Mouse (Mus musculus): Measurements from ENCODE around the gene Slc7a11. TPM values are rescaled to one million over a fixed set of nuclear protein-coding genes. Genes with fewer than 3 reads are reported as not detected.

The Slc7a11 gene
- total RNA-seq, 4 experiments from 2014 or later: 0.11 TPM; not detected in 3

DNA sequence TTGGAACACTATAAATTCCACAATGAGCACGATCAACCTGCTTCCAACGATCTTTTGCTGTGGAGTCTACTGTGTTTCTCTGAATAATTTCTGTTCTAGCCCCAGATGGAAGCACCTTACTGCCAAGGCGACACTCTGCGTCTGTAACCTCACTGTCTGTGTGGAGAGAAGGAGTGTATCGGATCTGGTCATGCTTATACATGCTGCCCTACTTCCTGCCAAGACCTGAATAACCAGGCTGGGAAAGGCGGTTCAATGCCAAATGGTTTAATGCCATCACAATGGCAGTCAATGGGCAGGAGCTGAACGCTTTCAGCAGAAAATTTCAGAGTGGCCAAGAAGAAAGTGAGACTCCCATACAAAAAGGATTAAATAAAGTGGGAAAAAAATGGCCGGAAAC is 137.1 kb downstream of the Slc7a11 start:
- DNase-seq (ENCODE audit: low spot score): no peak

DNA sequence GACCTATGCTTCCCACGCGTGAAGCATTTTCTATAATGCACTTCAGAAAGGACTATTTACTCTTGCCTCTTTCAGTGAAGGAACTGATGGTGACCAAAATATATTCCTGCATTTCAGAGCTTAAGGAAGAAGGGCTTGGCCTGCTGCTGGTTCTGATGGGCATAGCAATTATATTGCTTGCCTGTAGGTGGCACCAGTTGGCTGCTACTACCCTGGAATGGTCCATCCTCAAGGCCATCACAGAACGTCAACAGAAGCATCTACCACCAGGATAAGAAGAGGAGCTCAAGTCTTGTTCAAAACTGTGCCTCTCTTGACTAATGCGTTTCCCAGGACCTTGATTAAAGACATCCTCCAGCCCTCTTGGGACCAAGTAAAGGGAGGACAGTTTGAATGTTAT is 139.3 kb downstream of the Slc7a11 start:
- DNase-seq (ENCODE audit: low spot score): peak; percentile 1

DNA sequence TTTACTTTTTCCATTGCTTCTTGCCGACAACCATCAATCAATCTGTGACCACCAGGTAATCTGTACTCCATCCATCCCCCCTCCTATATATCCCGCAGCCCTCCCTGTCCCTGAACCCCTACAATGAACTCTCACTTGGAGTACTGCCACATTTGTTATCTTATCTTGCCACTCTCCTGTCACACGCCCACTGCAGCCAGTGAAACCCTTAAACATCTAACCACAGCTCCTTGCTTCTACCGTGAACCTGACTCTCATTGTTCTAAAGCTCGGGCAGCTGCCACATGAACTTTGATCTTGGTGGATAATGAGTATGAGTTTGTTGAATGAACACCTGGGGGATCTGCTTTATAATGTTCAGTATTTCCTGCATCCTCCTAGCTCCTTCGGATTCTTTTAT is 140.8 kb downstream of the Slc7a11 start:
- no peak for DNase-seq (ENCODE audit: low spot score)

DNA sequence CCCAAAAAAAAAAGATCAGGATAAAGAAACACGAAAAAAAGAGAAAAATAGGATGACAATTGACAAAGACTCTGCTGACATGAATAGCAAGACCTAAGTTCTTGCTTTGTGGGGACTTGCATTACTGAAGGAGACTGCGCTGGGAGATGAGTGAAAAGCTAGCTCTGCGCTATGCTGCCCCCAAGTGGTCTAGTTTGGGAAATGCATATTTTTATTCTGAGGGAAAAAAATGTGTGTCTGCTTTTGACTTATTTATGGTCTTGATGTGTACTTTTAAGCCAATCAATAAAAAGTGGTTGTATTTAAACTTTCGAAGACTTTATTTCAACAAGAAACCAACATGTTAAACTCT is 142.5 kb downstream of the Slc7a11 start:
- peak; percentile 16 for DNase-seq (ENCODE audit: low spot score)

DNA sequence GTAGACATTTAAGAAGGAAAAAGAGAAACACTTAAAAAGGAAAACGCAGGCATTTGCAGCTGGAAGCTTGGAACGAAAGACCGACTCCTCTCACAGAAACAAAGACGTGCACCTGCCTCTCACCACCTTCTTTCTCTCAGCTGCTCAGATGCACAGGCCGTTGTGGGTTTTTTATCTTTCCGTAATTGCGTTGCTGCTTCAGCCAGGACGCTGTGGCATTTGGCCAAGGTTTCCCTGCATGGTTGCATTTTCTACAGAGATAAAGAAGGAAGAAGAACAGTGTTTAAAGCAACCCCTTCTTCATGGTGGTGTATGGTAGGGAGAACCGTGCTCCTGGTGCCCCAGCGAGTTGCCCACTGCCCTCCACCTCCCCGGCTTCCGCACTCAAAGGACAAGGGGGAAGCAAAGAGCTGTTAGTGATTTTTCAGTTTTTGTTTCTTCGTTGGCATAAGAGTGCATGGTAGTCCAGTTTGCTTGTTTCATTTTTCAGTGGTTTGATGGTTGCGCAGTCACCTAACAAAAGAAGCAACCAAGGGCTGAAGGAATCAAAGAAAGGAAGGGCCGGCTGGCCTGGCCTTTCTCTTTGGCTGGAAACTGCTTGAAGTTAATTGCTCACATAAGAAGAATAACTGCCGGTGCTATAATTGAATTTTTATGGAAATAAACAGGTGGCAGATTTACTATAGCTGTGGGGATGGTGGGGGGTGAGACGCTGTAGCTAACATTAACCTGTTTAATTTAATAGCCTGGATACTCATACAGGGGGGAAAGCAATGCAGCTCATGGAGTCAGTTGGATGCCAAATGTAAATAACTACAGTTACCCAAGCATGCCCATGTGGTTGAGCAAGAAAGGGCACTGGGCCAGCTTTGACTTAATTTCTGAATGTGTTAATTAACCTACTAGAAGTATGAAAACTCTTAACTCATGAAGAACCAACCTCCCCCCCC is 143.1 kb downstream of the Slc7a11 start:
- no peak for DNase-seq (ENCODE audit: low spot score)

DNA sequence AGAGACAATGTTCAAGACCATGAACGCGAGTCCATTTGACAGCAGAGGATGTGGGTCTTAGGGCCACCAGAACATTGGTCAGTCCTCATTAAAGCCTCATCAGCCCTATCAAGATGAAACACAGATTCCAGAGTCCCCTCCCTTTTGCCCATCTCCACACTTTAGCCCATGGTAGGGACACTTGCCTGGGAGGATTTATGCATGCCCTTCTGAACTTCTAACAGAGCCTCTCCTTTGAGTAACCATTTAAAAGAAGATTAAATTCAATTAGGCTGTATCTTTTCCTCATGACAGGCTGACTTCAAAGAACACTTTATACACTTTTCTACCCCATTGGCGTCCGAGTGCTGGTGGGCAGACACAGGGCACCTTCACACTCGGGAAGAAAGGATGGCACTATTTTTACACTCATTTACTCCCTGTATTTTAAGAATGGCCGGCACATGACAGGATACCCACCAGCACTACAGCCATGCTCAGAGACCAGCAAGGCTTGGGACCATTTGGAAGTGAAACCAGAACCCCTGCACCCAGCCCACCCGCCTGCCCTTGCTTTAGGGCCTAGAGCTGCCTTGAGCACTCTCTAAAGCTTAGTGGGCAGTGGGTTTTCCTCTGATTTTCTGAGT is 144.9 kb downstream of the Slc7a11 start:
- no peak for DNase-seq (ENCODE audit: low spot score)

DNA sequence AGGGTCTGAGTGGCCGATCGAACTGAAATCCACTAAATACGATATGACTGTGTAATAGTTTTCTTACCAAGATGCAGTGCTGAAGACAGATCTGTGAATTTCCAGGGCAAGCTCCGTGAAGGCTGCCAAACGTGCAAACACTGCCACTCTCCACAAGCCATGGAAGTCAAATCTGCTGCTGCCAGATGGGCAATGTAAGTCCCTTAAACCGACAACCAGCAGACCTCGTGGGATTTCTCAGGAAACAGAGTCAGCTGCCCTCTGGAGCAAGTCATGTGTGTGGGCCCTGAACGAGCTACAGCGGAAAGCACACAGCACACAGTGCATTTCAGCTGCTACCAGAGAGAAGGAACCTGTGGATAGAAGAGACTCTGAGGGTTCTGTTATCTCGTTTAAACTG is 146.5 kb downstream of the Slc7a11 start:
- no peak for DNase-seq (ENCODE audit: low spot score)

DNA sequence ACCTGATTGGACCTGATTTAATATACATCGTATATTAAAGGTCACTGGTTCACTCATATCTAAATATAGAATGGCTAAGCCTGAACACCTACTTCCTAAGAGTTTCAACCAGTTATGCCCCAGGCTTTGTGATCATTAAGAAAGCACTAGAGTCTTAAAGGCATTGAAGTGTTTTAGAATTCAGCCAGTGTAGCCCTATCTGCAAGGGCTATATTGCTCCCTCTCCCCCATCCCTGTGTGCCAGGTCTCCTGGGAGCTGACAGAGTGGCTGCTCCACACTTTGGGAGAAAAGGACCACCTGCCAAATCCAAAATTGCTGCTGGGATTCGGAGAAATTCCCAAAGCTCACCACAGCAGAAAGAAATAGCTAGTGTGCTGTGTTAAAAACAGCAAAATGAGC is 168.4 kb downstream of the Slc7a11 start:
- DNase-seq (ENCODE audit: low spot score): no peak

DNA sequence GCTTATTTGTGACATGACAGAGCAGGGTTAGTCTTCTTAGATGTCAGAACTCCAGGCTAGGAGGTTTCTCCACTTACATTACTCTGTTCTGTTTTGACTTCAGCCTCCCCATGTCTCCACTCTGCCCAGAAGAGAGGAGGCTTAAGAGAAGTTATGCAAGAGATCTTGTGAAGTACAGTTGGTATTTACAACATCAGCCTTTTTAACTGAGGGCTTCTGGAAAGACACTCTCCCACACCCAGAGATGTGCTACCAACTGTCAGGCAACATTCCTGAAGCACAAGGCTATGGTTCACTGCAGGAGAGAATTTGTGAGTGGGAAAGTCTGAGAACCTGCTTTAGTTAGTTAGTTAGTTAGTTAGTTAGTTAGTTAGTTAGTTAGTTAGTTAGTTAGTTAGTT is 171.2 kb downstream of the Slc7a11 start:
- DNase-seq (ENCODE audit: low spot score): no peak

DNA sequence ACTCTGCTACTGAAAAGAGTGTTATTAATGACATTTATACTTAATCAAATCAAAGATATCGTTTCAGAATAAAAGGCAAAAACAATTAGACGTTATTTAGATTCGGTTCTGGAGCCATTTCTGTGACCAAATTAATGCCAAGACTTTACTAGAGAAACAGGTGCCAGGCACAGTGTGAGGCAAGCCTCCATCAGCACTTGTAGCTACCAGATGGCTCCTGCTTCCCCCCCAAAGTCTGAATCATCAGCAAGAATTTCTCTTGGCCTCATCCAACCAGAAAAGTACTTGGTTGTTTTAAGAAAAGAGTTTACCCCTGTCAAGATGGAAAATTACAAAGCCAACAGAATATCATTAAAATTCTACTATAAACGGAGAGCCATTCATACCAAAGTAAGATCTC is 173.7 kb downstream of the Slc7a11 start:
- DNase-seq (ENCODE audit: low spot score): no peak

DNA sequence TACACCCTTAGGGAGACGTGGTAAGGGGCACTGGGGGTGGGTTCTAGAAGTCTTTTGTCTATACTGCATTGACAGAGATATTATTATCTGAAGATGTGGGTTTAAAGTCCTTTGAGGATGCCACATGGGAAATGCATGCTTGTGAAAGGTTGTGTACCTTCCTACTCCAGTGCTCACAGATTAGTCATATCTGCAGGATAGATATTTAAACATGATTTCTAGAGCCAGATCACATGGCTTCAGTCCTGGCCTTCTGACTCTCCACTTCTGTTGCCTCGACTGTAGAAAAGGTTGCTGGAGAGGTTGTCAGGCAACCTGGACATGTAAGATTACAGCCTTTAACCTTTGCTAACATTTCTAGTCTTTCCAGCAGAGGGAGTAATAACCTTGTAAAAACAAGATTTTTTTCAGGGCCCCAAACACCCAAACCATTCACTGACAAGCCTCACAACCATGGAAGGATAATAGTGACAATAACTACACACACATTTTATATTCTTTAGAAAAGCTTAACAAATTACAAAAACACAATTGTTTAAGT is 180.8 kb downstream of the Slc7a11 start:
- DNase-seq (ENCODE audit: low spot score): no peak

DNA sequence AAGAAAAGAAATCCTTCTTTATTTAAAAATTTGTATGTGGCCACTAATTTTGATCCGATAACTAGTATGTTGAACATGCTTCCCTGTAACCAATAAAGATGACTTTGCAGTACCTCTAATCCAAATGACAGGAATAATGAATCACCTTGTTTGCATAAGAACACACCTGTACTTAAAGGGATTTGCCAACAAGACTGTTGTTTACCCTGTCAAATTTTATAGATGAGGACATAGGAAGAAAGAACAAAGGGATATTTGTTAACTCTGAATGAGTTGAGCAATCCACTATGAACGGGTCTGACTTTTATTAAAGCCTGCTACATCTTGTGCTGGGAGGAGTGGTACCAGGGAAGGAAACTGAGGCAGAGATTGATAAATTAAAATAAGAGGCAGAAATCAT is 181.3 kb downstream of the Slc7a11 start:
- no peak for DNase-seq (ENCODE audit: low spot score)

DNA sequence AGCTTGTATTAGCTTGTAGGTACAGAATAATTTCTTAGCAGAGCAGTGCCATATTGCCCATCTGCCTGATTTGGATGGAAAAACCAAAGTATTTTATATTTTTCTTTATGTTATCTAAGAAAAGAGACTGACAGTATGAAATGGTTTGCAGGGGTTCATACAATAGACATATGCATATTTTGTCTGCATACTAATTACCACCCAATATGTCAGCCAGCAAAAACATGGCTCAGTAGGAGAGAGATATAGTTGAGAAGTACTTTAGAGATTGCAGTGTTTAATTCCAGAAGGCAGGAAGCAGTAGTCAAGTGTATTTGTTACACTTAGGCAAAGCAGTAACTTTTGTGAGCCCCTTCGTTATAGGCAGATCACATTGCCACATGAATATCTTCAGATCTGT is 182.7 kb downstream of the Slc7a11 start:
- no peak for DNase-seq (ENCODE audit: low spot score)

DNA sequence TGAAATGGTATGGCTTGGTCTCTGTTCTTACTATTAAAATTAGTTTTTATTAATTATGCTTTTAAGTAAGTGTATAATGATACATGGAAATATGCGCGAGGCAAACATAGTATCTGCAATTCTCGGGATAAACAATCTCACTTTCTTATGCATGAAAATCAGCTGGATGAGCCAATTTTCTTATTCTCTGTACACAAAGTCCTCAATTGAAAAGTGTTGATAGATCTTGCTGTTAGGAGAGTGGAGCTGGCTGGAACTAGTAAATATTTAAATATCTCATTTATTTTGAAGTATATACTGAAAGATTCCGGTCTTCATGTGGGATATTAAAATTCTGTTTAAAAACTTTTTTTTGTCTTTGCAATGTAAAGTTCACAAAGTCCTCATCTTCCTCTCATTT is 184.6 kb downstream of the Slc7a11 start:
- no peak for DNase-seq (ENCODE audit: low spot score)

DNA sequence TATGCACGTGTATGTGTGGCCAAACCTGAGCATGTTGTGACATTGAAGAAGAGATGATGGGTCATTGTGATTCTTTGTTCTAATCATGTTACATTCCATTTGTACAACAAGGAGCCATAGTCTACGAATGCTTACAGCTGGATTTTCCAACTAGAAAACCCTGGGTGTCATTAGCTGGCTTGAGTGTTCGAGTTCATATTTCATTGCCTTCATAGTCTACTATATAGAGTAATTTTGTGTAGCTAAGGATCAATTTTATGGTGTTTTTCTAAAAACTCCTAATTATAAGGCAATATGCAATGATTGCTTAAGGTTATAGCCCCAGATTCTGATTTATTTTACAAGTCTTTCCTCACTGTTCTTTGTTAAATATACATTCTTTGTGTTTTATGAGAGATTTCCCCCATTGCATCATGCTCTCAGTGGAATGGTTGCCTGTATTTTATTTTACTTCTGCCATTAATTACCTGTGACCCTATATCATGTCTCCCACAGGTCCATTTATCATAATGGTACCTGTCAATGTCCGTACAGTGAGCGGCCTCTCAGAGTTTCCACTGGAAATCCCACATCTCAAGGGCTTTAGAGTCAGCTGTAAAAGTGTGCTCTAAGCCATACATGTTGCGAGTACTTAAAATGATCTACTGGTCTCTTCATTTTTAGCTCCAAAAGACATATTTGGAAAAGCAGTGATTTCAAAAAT is 193.7 kb downstream of the Slc7a11 start:
- DNase-seq (ENCODE audit: low spot score): no peak

DNA sequence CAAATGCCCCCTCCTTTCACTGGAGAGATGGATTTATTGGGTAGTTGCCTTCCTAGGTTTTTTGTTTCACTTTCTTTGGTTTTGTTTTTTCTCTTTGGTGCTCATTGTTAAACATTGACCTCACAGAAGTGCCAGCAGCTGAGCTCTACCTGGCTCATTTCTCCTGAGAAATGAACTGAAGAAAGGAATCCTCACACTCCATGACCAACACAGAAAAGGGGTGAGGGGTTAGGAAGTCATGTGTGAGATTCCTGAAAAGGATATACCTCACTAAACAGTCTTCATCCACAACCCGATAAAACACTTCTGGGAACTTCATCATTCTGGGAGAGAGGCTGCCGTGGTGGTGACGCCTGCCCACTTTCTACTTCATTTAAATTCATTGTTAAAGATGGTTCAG is 207.4 kb downstream of the Slc7a11 start:
- DNase-seq (ENCODE audit: low spot score): no peak

DNA sequence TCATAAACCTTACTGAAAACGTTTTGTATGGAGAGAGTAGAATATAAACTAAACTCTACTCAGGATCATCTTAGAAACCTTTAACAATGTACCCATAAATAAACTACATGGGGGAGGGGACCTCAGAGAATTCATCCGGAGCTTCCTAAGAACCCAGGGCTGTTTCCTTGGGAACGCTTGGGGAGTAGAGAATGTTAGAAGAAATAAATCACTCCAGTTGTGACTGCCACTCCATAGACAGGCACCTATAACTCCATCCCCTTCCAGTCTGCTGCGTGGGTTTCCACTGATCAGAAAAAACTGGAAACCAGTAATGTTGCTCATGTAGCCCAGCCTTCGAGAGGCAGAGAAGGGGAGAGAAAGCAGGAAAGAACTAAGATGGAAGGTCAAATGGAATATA is 210.3 kb downstream of the Slc7a11 start:
- no peak for DNase-seq (ENCODE audit: low spot score)

DNA sequence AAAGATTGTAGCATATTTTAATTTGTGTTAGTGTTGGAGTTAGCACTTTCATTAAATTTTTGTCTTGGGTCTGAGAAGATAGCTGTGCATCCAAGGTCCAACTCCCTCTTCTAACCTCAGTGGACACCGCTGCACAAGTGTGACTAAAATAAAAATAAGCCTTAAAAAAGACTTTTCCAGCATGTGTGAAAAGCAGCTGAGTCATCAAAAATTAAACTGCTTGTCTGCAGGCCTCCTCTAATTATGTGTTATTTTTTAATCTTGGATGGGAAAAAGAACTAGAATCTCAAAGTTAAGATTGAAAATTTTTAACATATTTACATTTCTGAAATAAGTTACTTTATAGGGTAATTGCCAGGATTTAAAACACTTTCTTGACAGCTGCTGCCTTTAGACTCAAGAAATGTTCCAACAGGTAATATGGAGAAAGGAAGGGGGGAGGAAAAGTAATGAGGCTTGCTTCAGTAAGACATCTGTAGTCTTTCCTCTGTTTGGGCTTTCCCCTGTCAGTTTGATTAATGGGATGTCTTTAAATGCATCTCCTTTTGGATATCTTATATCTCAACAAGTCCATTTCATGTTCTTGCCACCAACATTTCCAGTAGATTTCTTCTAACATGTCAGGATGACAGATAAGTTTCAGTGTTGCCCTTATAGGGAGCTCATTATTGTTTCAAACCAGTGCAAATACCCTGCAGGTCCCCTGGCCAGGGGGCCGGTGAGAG is 218.9 kb downstream of the Slc7a11 start:
- DNase-seq (ENCODE audit: low spot score): no peak

DNA sequence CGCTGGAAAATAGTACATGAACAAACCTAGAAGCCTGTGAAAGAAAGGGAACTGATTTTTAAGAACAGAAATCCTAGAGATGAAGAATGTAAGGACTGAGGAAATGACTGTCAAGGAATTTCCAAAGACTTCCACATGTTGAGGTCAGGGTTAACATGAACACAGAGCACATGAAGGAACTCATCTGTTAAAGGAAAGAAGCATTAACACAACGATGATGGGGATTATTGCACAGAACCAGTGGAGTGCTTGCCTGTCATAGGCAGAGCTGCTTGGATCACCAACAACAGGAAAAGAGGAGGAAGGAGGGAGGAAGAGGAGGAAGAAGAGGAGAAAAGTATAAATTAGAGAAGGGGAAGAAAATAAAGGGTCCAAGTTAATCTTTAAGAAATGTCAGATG is 223.0 kb downstream of the Slc7a11 start:
- DNase-seq (ENCODE audit: low spot score): no peak

DNA sequence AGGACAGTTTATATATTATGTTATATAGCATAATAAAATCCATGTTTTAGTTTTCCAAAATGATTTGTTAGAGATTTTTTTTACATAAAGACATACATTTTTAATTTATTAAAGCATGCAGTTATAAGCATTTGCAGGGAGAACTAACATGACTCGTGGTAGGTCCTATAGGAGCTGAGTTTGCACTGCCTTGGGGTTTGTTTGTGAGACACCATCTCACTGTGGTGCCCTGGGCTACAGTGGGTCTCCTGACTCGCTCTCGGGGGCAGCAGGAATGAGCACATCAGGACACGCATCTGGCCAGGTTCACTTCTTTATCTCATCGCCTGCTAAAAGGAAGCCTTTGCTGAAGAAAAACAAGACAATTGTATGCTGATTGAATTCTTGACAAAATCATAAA is 257.0 kb downstream of the Slc7a11 start:
- no peak for DNase-seq (ENCODE audit: low spot score)

DNA sequence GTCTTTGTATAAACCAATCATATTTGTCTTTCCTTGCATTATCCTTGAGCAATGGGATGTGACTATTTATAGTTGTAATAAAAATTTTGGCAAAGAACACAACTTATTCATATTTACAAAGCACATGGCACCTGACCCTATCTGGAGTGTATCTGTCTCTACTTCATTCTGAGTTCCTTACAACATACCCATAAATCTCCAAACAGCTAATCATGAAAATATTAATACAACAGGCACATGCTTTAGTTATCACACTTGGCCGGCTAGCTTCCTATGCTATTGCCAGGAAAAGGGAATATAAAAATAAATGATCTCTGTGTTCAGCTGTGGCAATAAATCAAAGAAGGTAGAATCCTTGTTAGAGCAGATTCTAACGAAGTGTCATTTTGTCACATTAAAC is 257.5 kb downstream of the Slc7a11 start:
- peak; percentile 2 for DNase-seq (ENCODE audit: low spot score)

DNA sequence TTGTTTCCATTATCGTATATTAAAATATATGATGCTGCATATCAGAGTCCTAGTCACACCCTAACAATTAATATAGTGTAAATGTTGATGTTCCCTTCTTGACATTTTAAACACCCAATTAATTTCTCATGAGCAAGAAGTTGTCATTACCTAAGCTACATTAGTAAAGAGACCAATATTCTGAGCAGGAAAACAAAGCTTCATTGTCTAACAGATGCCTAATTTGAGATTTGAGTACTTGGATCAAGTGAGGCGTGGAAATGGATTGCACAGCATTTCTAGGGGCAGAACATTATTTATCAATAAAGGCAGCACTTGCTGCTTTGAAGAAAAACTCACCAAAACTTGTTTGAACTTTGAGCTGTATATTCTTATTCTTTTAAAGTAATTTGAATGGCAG is 282.7 kb downstream of the Slc7a11 start:
- no peak for DNase-seq (ENCODE audit: low spot score)
